Mouse (Mus musculus): ENCODE measurements around the gene Ttf2. TPM values are rescaled to one million over a fixed set of nuclear protein-coding genes. Genes with fewer than 3 reads are reported as not detected.

The Ttf2 gene
- polyA plus RNA-seq, 1 experiment from 2014 or later, result 27.2 TPM

DNA sequence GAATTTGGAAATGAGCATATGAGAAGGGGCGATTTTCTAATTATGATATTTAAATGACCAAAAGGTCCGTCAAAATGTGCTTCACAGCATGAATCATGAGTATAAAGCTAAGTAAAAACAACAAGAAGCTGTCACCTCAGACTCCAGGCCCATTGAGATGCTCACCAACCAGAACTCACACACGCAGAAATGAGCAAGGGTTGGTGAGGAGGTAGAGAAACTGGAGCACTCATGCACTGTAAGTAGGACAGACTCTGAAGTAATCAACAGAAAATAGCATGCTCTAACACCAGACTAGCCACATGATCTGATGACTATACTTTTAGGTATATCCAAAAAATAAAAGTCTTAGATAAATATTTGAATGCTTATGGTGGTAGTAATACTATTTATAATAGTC, 79.1 kb downstream of the Ttf2 start:
- 94% methylated on average over 3 of the region's 3 CpGs for WGBS
- Histone ChIP-seq H3K27me3 (ENCODE audit: control insufficient read depth, insufficient read depth, low read length) (no peaks in the 10 kb centered on the region), H3K4me2 (ENCODE audit: low read depth, severe bottlenecking) (no peak overlapping the region), H3K36me3 (ENCODE audit: control insufficient read depth, insufficient read depth, low read length) (no peaks in the 10 kb centered on the region), H3K9ac (ENCODE audit: low read length) (no peak overlapping the region), H3K9me3 (ENCODE audit: control insufficient read depth, low read length) (no peaks in the 10 kb centered on the region), H3K4me3 (ENCODE audit: low read depth, low read length) (no peak overlapping the region), H3K4me1 (ENCODE audit: control insufficient read depth, insufficient read depth, low read length) (0 out of 2 replicates have a peak, but pooled peaks cover 2% of the 10 kb centered on the region), H3K27ac (replicated peaks; ENCODE audit: low read depth, low read length) (no peak overlapping the region)
- ATAC-seq (ENCODE audit: insufficient number of reproducible peaks, low FRiP score, low TSS enrichment, low read depth), result no peak
- DNase-seq (ENCODE audit: low spot score), result no peak

DNA sequence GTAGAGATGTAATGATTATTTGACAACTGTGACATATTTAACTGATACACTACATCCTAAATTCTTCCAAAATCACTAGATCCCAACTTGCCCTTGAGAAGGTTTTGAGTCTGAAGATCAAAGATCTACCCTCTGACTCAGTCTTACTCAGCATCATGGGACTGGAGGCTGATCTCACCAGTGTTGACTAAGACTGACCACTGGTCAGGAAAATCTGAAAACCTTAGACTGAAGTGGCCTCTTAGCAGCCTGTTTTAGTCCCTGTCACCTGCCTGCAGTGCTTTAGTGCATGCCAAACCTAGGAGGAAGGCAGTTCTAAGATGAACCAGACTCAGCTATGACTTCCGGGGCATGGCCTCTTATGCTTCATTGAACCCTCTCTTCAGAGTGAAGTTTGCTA, 80.2 kb downstream of the Ttf2 start:
- 93% methylated on average over 1 of the region's 1 CpGs for WGBS
- ATAC-seq (ENCODE audit: insufficient number of reproducible peaks, low FRiP score, low TSS enrichment, low read depth) (no peak), DNase-seq (ENCODE audit: low spot score) (no peak)
- H3K9ac ChIP-seq (ENCODE audit: low read length), result no peak overlapping the region
- no peaks in the 10 kb centered on the region for H3K36me3 ChIP-seq (ENCODE audit: control insufficient read depth, insufficient read depth, low read length)
- no peak overlapping the region for H3K27ac ChIP-seq (replicated peaks; ENCODE audit: low read depth, low read length)
- H3K4me3 ChIP-seq (ENCODE audit: low read depth, low read length), result no peak overlapping the region
- H3K27me3 ChIP-seq (ENCODE audit: control insufficient read depth, insufficient read depth, low read length), result no peaks in the 10 kb centered on the region
- 0 out of 2 replicates have a peak, but pooled peaks cover 2% of the 10 kb centered on the region for H3K4me1 ChIP-seq (ENCODE audit: control insufficient read depth, insufficient read depth, low read length)
- no peak overlapping the region for H3K4me2 ChIP-seq (ENCODE audit: low read depth, severe bottlenecking)
- H3K9me3 ChIP-seq (ENCODE audit: control insufficient read depth, low read length), result no peaks in the 10 kb centered on the region

Other genes starting within 250 kb of the Ttf2 start
- not detected in 2 replicates for gene Vtcn1, start 144.2 kb downstream of the Ttf2 start, polyA plus RNA-seq (2014; fragmentation: Nextera tagmentation; extraction: Ambion mirVana)
- 3.2 and 7.6 TPM in 2 replicates for gene Trim45, start 47.5 kb downstream of the Ttf2 start, polyA plus RNA-seq (2014; fragmentation: Nextera tagmentation; extraction: Ambion mirVana)
- gene Cd101, start 59.9 kb upstream of the Ttf2 start, polyA plus RNA-seq (2014; fragmentation: Nextera tagmentation; extraction: Ambion mirVana), result 0.05 TPM in 1 of 2 replicates, not detected in the other
- gene Ptgfrn, start 140.6 kb upstream of the Ttf2 start, polyA plus RNA-seq (2014; fragmentation: Nextera tagmentation; extraction: Ambion mirVana), result 6.4 and 6.6 TPM in 2 replicates